Mouse (Mus musculus) G1E (cell line): ENCODE measurements at regions not wholly inside any gene's neighbourhood (a gene's known extent, or its start where the extent isn't known, plus 50 kb on each side); places are given as distances from the start of the nearest gene placed in this dataset.

Experiments
- CTCF ChIP-seq: IDR thresholded peaks from 2 replicates; pipeline ENCODE4 v1.5.1; 2012; ENCODE audit warnings: low read depth, low read length, inconsistent platforms, mixed read lengths
- GATA1 ChIP-seq: IDR thresholded peaks from 2 replicates; pipeline ENCODE4 v1.6.1; 2012; ENCODE audit warnings: borderline replicate concordance, low read length, inconsistent platforms, mixed read lengths
- GATA2 ChIP-seq: IDR thresholded peaks from 2 replicates; pipeline ENCODE4 v1.6.1; 2012; ENCODE audit warnings: low read depth, low read length, inconsistent platforms, borderline replicate concordance
- POLR2AphosphoS5 ChIP-seq: IDR thresholded peaks from 2 replicates; pipeline ENCODE4 v1.6.1; 2012; ENCODE audit warnings: low read depth, low read length, inconsistent platforms; ENCODE audit not compliant: insufficient replicate concordance

GRCm38 (mm10) chr13:5802826-5803225 lies 58.5 kb upstream of the Klf6 start:
- TF ChIP-seq CTCF (no peak), GATA1 (no peak), GATA2 (no peak), POLR2AphosphoS5 (no peak)
